Mouse (Mus musculus): ENCODE results near the gene Hic2. TPM values are rescaled to one million over a fixed set of nuclear protein-coding genes. Genes with fewer than 3 reads are reported as not detected.

Gene Hic2
- total and polyA plus RNA-seq, 3 experiments: 5.9 to 9.5 TPM; not detected in 1

DNA sequence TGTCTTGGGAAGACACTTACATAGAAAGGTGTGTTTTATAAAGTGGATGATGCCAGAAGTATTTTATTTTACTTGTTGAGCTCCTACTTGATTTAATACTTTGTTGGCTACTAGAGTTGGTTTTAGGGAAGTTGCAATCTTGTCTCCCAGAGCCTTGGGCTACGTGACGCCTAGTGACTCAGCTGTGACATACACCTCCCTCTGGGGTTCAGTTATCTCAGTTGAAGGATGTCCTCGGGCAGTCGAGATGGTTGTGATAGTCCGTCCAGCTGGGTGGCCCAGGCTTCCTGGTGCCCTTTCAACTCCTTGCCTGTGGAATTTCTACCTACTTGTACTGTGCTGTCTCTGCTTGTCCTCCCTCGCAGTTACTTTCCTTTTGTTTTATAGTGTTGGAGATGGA, 15.8 kb downstream of the Hic2 start:
- DNase-seq (ENCODE audit: low read depth, low spot score): peak; percentile 91
- Histone ChIP-seq H3K27ac (ENCODE audit: control insufficient read depth, low read depth, low read length) (peak overlapping the region; percentile 76), H3K9ac (ENCODE audit: control insufficient read depth, low read depth, low read length, poor library complexity, severe bottlenecking) (peak overlapping the region; percentile 11), H3K79me2 (ENCODE audit: control insufficient read depth, insufficient read depth, low read length, poor library complexity) (peaks cover 20% of the 10 kb centered on the region), H3K36me3 (ENCODE audit: control insufficient read depth in 1 of 2, insufficient read depth in 2 of 2, low read length in 2 of 2) (peaks cover 0 to 53% of the 10 kb centered on the region in 2 experiments; a peak in 2 of 4 replicates), H3K27me3 (ENCODE audit: control insufficient read depth in 1 of 2, insufficient read depth in 2 of 2, low read length in 2 of 2) (no peaks in the 10 kb centered on the region), H3K9me3 (replicated peaks; ENCODE audit: insufficient read depth, low read length) (no peaks in the 10 kb centered on the region), H3K4me1 (ENCODE audit: control insufficient read depth in 1 of 2, insufficient read depth in 2 of 2, low read length in 2 of 2) (peaks cover 36 to 61% of the 10 kb centered on the region in 2 experiments), H3K4me3 (ENCODE audit: control insufficient read depth in 1 of 2, insufficient read depth in 1 of 2, low read depth in 2 of 2, low read length in 2 of 2) (peak overlapping the region; percentile 30 to 33)
- TF ChIP-seq MAX (IDR thresholded peaks at IDR 0.05; ENCODE audit: low read length) (peak; percentile 50), SIN3A (IDR thresholded peaks at IDR 0.05; ENCODE audit: low read length) (peak; percentile 92), TCF12 (IDR thresholded peaks at IDR 0.05; ENCODE audit: low read depth, low read length) (peak; percentile 84), ETS1 (IDR thresholded peaks at IDR 0.05; ENCODE audit: low read depth, low read length) (peak; percentile 99), ZC3H11A (IDR thresholded peaks at IDR 0.05; ENCODE audit: low read depth, low read length) (no peak), POLR2AphosphoS5 (IDR thresholded peaks at IDR 0.05; ENCODE audit: borderline replicate concordance, low read depth, low read length) (no peak), BHLHE40 (IDR thresholded peaks at IDR 0.05; ENCODE audit: borderline replicate concordance, low read depth, low read length) (0 out of 2 replicates have a peak, but pooled peaks have one; percentile 51), JUND (IDR thresholded peaks at IDR 0.05; ENCODE audit: low read depth, low read length) (peak; percentile 78), MXI1 (IDR thresholded peaks at IDR 0.05; ENCODE audit: low read depth, low read length) (peak; percentile 63), GATA1 (IDR thresholded peaks at IDR 0.05; ENCODE audit: low read depth, low read length) (peak; percentile 91), EP300 (IDR thresholded peaks at IDR 0.05; ENCODE audit: low read depth in 1 of 2, low read length in 2 of 2) (peak; percentile 87 to 88), SMC3 (IDR thresholded peaks at IDR 0.05; ENCODE audit: low read depth, low read length) (no peak), TAL1 (IDR thresholded peaks at IDR 0.05; ENCODE audit: low read length) (peak; percentile 65), ELF1 (IDR thresholded peaks at IDR 0.05; ENCODE audit: low read depth, low read length) (0 out of 2 replicates have a peak, but pooled peaks have one; percentile 21), RCOR1 (IDR thresholded peaks at IDR 0.05; ENCODE audit: low read depth, low read length) (peak; percentile 66)

DNA sequence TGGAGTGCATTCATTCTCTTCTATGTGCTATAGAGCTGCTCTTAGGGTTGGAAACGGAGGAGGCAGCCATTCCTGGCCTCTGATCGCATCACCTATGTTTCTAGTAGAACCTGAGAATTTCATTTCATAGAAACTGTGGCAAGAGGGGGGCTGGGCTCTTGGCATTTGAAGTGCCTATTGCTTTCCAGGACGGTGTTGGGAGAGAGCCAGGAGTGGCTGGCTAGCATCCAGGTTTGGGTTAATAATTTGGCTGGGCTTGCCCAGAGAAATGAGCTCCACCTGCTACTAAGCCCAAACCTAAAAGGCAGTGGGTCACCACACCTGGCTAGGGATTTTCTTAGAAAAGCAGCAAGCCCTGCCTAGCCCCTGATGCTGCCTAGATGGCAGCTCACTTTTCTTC, 18.2 kb downstream of the Hic2 start:
- Histone ChIP-seq H3K4me1 (ENCODE audit: control insufficient read depth in 1 of 2, insufficient read depth in 2 of 2, low read length in 2 of 2) (peaks cover 36 to 63% of the 10 kb centered on the region in 2 experiments), H3K4me3 (ENCODE audit: control insufficient read depth in 1 of 2, insufficient read depth in 1 of 2, low read depth in 2 of 2, low read length in 2 of 2) (peak overlapping the region; percentile 19 to 29), H3K27ac (ENCODE audit: control insufficient read depth, low read depth, low read length) (peak overlapping the region; percentile 97), H3K9me3 (replicated peaks; ENCODE audit: insufficient read depth, low read length) (no peaks in the 10 kb centered on the region), H3K27me3 (ENCODE audit: control insufficient read depth in 1 of 2, insufficient read depth in 2 of 2, low read length in 2 of 2) (no peaks in the 10 kb centered on the region), H3K9ac (ENCODE audit: control insufficient read depth, low read depth, low read length, poor library complexity, severe bottlenecking) (peak overlapping the region; percentile 64), H3K79me2 (ENCODE audit: control insufficient read depth, insufficient read depth, low read length, poor library complexity) (peaks cover 20% of the 10 kb centered on the region), H3K36me3 (ENCODE audit: control insufficient read depth in 1 of 2, insufficient read depth in 2 of 2, low read length in 2 of 2) (peaks cover 0 to 53% of the 10 kb centered on the region in 2 experiments; a peak in 2 of 4 replicates)
- peak; percentile 74 for DNase-seq (ENCODE audit: low read depth, low spot score)
- TF ChIP-seq ELF1 (IDR thresholded peaks at IDR 0.05; ENCODE audit: low read depth, low read length) (no peak), TCF12 (IDR thresholded peaks at IDR 0.05; ENCODE audit: low read depth, low read length) (peak; percentile 30; the same call in 1 of the 2 replicates), E2F4 (IDR thresholded peaks at IDR 0.05; ENCODE audit: borderline replicate concordance, low read depth, low read length) (no peak), EP300 (IDR thresholded peaks at IDR 0.05; ENCODE audit: low read depth in 1 of 2, low read length in 2 of 2) (peak in 1 of 2 experiments; percentile 32; a peak in 1 of 4 replicates), CHD1 (IDR thresholded peaks at IDR 0.05; ENCODE audit: low read depth, low read length) (0 out of 2 replicates have a peak, but pooled peaks have one; percentile 10), ETS1 (IDR thresholded peaks at IDR 0.05; ENCODE audit: low read depth, low read length) (0 out of 2 replicates have a peak, but pooled peaks have one; percentile 46)
